Mouse (Mus musculus): ENCODE measurements around the gene Adss. TPM values are rescaled to one million over a fixed set of nuclear protein-coding genes. Genes with fewer than 3 reads are reported as not detected.
"Not testable (repeated sequence)": the region's sequence is repeated elsewhere in the genome, so short reads cannot be mapped to it uniquely, and the experiment has no call there.

Gene Adss
- total RNA-seq (2021), result 10 to 100 TPM; 71.1 to 71.4 TPM
- long read RNA-seq, experiment 1, transcript Adss-201 (13 exons, 2,771 nt), result major isoform, 61 of 85 reads
- long read RNA-seq, experiment 1, partial matches to known transcripts, result 2 of 85 reads
- long read RNA-seq, experiment 1, other reads (novel, unspliced or antisense), result 22 of 85 reads
- long read RNA-seq, experiment 2, transcript Adss-201 (13 exons, 2,771 nt), result major isoform, 83 of 120 reads
- long read RNA-seq, experiment 2, partial matches to known transcripts, result 5 of 120 reads
- long read RNA-seq, experiment 2, other reads (novel, unspliced or antisense), result 32 of 120 reads

DNA sequence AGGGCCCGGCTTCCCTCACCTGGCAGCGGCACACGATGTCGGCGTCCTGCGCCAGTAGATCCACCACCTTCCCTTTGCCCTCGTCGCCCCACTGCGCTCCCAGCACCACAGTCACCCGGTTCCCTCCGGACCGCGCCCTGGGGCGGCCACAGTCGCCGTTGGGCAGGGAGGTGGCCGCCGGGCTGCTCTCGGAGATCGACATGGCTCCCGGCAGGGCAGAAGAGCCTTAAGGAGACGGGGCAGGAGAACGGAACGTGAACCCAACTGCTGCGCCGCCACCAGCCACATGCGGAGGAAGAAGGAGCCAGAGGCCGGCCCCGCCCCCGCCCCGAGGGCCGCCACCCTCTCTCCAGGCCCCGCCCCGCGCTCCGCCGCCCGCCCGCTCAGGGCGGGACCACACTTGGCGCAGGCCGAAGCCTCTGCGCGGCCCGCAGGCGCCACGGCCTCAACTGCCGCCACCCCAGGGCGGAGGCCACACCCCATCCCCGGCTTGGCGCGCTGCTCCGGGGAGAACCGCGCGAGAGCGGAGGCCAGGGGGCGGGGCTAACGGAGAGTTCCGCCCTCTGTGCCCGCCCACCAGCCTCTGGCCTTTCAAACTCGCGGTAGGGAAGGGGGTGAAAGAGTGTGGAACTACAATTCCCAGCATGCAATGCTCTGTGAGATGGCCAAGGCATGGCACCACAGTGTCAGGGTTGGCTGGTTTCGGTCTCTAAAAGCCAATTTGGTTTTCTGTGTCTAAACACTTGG lies at the start of gene Adss:
Gene Adss, minus strand, starts transcription at position 319 of the 747 bp plus-strand sequence.
- DNase-seq (ENCODE audit: low spot score in 2 of 2), result peak; percentile 98
- no peak for TF ChIP-seq CTCF (conservative IDR thresholded peaks at IDR 0.05)
- Histone ChIP-seq H3K4me3 (peak within 1 kb of the TSS; percentile 71), H3K27ac (peak within 1 kb of the TSS; percentile 94)

GRCm38 (mm10) chr1:177845812-177846211 lies 49.5 kb upstream of the Adss start:
- not testable (repeated sequence) for DNase-seq (ENCODE audit: low spot score in 2 of 2); H3K4me3 ChIP-seq; H3K27ac ChIP-seq
- peak; percentile 52 for TF ChIP-seq CTCF (conservative IDR thresholded peaks at IDR 0.05)

- DNase-seq (ENCODE audit: low spot score in 2 of 2); H3K27ac ChIP-seq; H3K4me3 ChIP-seq: not testable (repeated sequence)
Measured at GRCm38 (mm10) chr1:177827776-177828175, 31.5 kb upstream of the Adss start.

DNA sequence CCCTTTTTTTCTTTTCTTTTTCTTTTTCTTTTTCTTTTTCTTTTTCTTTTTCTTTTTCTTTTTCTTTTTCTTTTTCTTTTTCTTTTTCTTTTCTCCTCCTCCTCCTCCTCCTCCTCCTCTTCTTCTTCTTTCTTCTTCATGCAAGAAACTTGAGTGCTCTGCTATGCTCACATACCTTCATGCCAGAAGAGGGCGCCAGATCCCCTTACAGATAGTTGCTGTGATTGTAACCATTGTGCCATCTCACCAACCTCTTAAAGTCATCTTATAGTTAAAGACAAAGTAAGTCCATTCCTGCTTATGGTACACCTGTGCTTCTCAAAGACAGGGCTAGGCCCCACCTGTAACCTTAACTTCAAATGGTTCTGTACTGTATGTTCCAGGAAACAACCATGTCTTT lies 10.5 kb upstream of the Adss start:
- H3K4me3 ChIP-seq; H3K27ac ChIP-seq; DNase-seq (ENCODE audit: low spot score in 2 of 2): not testable (repeated sequence)
- peak; percentile 45 for TF ChIP-seq CTCF (conservative IDR thresholded peaks at IDR 0.05)

DNA sequence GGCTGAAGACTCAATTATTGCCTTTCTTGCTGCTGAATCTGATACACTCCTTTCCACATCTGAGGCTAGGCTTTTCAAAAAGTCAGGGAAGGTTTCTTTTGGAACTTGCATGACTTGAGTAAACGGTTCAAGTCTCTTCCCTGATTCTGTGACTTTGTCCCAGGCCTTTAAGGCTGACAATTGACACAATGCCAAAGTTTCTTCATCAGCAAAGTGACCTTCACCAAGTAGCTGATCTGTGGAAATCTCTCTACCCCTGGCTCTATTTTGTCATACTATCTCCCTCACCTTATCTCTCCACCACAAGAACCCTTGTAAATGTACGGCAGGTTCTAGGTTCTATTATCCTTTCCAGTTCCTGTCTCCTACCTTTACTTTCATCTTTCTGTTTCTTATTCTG lies 7.2 kb upstream of the Adss start:
- H3K4me3 ChIP-seq, result no peak overlapping the region
- no peak for TF ChIP-seq CTCF (conservative IDR thresholded peaks at IDR 0.05)
- H3K27ac ChIP-seq, result no peak overlapping the region
- no peak for DNase-seq (ENCODE audit: low spot score in 2 of 2)

GRCm38 (mm10) chr1:177797151-177797755 lies 942 bp upstream of the Adss start:
- peak overlapping the region; percentile 71; the same call in 1 of the 2 replicates for H3K4me3 ChIP-seq
- peak overlapping the region; percentile 94; the same call in 1 of the 2 replicates for H3K27ac ChIP-seq
- TF ChIP-seq CTCF (conservative IDR thresholded peaks at IDR 0.05), result peak; percentile 47
- DNase-seq (ENCODE audit: low spot score in 2 of 2), result no peak

GRCm38 (mm10) chr1:177795421-177796192 lies 704 bp downstream of the Adss start:
- TF ChIP-seq CTCF (conservative IDR thresholded peaks at IDR 0.05), result no peak
- DNase-seq (ENCODE audit: low spot score in 2 of 2), result peak in 1 of 2 experiments; percentile 32
- H3K4me3 ChIP-seq, result peak overlapping the region; percentile 71
- H3K27ac ChIP-seq, result peak overlapping the region; percentile 94

DNA sequence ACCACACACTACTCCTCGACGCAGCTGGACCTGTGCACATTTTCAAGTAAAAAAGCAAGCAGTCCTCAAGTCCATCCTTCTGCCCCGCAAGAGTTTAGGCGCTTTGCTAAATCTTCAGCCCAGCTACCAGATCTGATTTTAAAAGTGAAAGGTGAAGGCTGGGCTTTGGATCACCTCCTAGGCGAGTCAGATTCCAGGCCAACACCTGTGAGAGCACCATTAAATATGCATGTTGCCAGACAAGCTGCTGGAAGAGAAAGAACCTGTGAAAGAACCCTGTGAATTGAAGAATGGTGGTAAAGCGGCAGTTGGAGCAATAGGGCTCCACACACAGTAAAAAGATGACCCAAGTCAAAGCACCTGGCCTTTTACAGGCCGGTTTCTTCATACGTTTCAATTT lies 1.4 kb downstream of the Adss start:
- peak overlapping the region; percentile 71 for H3K4me3 ChIP-seq
- peak overlapping the region; percentile 94; the same call in 1 of the 2 replicates for H3K27ac ChIP-seq
- DNase-seq (ENCODE audit: low spot score in 2 of 2), result no peak
- TF ChIP-seq CTCF (conservative IDR thresholded peaks at IDR 0.05), result no peak

GRCm38 (mm10) chr1:177792835-177793234 lies 3.5 kb downstream of the Adss start:
- Histone ChIP-seq H3K27ac (no peak overlapping the region), H3K4me3 (no peak overlapping the region)
- no peak for DNase-seq (ENCODE audit: low spot score in 2 of 2)
- TF ChIP-seq CTCF (conservative IDR thresholded peaks at IDR 0.05), result no peak

DNA sequence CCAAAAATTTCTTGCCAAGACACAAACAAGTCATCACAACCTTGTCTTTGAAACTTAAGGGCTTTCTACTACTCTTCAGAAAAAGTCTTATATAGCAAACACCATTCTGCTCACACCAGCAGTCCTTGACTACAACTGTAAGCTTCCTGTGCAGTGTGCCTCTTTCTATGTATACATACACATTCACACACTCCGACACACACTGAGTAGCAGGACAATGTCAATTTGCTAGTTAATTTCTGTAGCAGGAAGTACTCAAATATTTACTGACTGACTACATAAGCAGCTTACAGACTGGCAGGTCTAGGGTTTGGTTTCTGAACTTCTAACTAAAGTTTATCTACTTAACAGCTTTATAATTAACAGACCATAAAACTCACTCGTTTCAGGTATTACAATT lies 18.9 kb downstream of the Adss start:
- DNase-seq (ENCODE audit: low spot score in 2 of 2), result no peak
- Histone ChIP-seq H3K4me3 (no peak overlapping the region), H3K27ac (no peak overlapping the region)
- TF ChIP-seq CTCF (conservative IDR thresholded peaks at IDR 0.05), result no peak

GRCm38 (mm10) chr1:177768931-177769330 lies 27.4 kb downstream of the Adss start:
- Histone ChIP-seq H3K4me3 (no peak overlapping the region), H3K27ac (no peak overlapping the region)
- TF ChIP-seq CTCF (conservative IDR thresholded peaks at IDR 0.05), result no peak
- DNase-seq (ENCODE audit: low spot score in 2 of 2), result no peak

- DNase-seq (ENCODE audit: low spot score in 2 of 2), result no peak
- H3K27ac ChIP-seq, result no peak overlapping the region
- no peak for TF ChIP-seq CTCF (conservative IDR thresholded peaks at IDR 0.05)
- H3K4me3 ChIP-seq, result no peak overlapping the region
Measured at GRCm38 (mm10) chr1:177757249-177757648, 39.1 kb downstream of the Adss start.
